In the genomic region with DNA sequence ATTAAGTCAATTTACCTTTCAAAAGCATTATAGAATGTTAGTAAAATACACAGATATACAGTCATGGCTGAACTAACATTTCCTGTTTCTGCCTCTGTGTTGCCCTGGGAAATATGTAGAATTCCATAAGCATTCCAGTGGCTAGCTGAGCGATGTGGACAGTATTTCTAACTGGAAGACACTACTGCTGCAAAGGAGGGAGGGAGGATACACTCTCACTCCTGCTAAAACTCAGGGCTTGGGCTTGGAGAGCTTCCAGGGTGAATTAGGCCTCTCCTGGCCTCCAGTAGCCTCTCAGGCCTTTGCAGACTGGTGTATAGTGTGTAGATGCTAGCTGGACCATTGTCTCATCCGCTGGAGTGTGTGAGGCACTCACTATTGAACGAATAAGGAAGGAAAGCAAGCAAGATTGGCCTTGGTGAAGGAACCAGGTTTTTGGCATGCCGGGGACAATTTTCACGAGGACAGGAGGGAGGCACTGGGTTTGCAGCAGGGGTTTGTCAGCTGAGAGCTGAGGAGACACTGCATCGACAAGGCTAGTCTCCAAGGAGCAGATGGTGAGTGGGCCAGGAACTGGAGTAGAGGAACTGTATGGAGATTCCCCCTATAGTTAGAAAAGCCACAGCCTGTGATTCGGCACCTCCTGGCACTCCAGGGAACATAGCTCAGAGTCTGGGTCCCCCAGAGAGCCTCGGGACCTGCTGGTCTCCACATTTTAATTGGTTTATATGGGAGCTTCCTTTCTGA, we compare ENCODE assay signal across 17 mouse cellular contexts. TPM values are rescaled to one million over a fixed set of nuclear protein-coding genes. Genes with fewer than 3 reads are reported as not detected.
DNase-seq lines count a peak whose midpoint lies in the region; ATAC-seq and TF ChIP-seq lines count a peak whose summit lies in the region.
"Had no signal": no experiment of that assay in that cellular context is flagged by ENCODE, and none has a peak within 500 bp of the region (broad histone marks: within the 10 kb centered on the region; RNA-seq: fewer than 3 reads in every experiment).

No protein-coding gene starts in this region.

- no peaks in the 10 kb centered on the region for H3K27me3 ChIP-seq in cerebellum, adult 2 months (ENCODE audit: control insufficient read depth, insufficient read depth, low read length)
- peaks cover 15% of the 10 kb centered on the region for H3K27me3 ChIP-seq in hindbrain, embryonic 16.5 days (replicated peaks; ENCODE audit: control insufficient read depth, insufficient read depth, low read length)
- H3K27me3 ChIP-seq in heart, adult 2 months (ENCODE audit: control insufficient read depth, insufficient read depth, low read length) = peaks cover 2% of the 10 kb centered on the region; the same call in 1 of the 2 replicates
- H3K27me3 ChIP-seq in forebrain, embryonic 10.5 days (ENCODE audit: poor library complexity, severe bottlenecking) = peaks cover 64% of the 10 kb centered on the region

- ATAC-seq in hindbrain, embryonic 16.5 days = no peak
- ATAC-seq: forebrain, postnatal 0 days; hindbrain, postnatal 0 days had no signal

- H3K27ac ChIP-seq in cerebellum, adult 2 months (ENCODE audit: insufficient read depth, low read length) = no peak overlapping the region
- peak overlapping the region; percentile 48 for H3K27ac ChIP-seq in layer of hippocampus, adult 2 months
- no peak overlapping the region for H3K27ac ChIP-seq in hindbrain, embryonic 16.5 days (ENCODE audit: low read depth, low read length)
- no peak overlapping the region for H3K27ac ChIP-seq in heart, adult 2 months
- no peak overlapping the region for H3K27ac ChIP-seq in forebrain, embryonic 10.5 days
- H3K27ac ChIP-seq: heart, embryonic 15.5 days; hindbrain, postnatal 0 days; liver, embryonic 14.5 days had no signal

- TF ChIP-seq CTCF in cerebellum, adult 2 months (IDR thresholded peaks at IDR 0.05; ENCODE audit: borderline replicate concordance, insufficient read depth, low read depth, low read length) = no peak
- TF ChIP-seq CTCF in layer of hippocampus, adult 2 months (conservative IDR thresholded peaks at IDR 0.05) = no peak
- no peak for TF ChIP-seq CTCF in heart, adult 2 months (IDR thresholded peaks at IDR 0.05)

- intact Hi-C loops in heart, adult 2 months (cut with DNase I) = loop anchor here (5.0 kb wide), 1 partner anchor 38 kb away; no protein-coding TSS in a partner anchor

- no peaks in the 10 kb centered on the region for H3K36me3 ChIP-seq in hindbrain, embryonic 16.5 days (ENCODE audit: control insufficient read depth, insufficient read depth, low read length)
- H3K36me3 ChIP-seq in heart, adult 2 months (ENCODE audit: control insufficient read depth, insufficient read depth, low read length) = no peaks in the 10 kb centered on the region
- H3K36me3 ChIP-seq in forebrain, embryonic 10.5 days (replicated peaks) = no peaks in the 10 kb centered on the region
- H3K36me3 ChIP-seq: heart, embryonic 15.5 days had no signal

- 25% methylated on average over 8 of the region's 8 CpGs for WGBS in cerebellum, adult 2 months
- 65% methylated on average over 8 of the region's 8 CpGs for WGBS in hindbrain, embryonic 16.5 days
- WGBS in heart, adult 2 months = 71% methylated on average over 8 of the region's 8 CpGs
- 81% methylated on average over 8 of the region's 8 CpGs for WGBS in forebrain, embryonic 10.5 days

- TF ChIP-seq EP300 in heart, adult 2 months (IDR thresholded peaks at IDR 0.05; ENCODE audit: insufficient read depth, low read depth, low read length) = no peak

- no peak for TF ChIP-seq POLR2A in cerebellum, adult 2 months (IDR thresholded peaks at IDR 0.05; ENCODE audit: borderline replicate concordance, insufficient read depth, low read length)
- no peak for TF ChIP-seq POLR2A in heart, adult 2 months (IDR thresholded peaks at IDR 0.05; ENCODE audit: insufficient read depth, low read depth, low read length)

- H3K9me3 ChIP-seq in hindbrain, embryonic 16.5 days (ENCODE audit: control insufficient read depth, low read length) = no peaks in the 10 kb centered on the region
- no peaks in the 10 kb centered on the region for H3K9me3 ChIP-seq in forebrain, embryonic 10.5 days
- H3K9me3 ChIP-seq: heart, embryonic 15.5 days; megakaryocyte, embryonic 14.5 days had no signal

- no peak overlapping the region for H3K4me2 ChIP-seq in hindbrain, embryonic 16.5 days (ENCODE audit: low read length)
- H3K4me2 ChIP-seq: heart, embryonic 15.5 days had no signal

- 0 out of 2 replicates have a peak, but pooled peaks cover 4% of the 10 kb centered on the region for H3K4me1 ChIP-seq in cerebellum, adult 2 months (ENCODE audit: control insufficient read depth, insufficient read depth, low read length)
- peaks cover 10% of the 10 kb centered on the region for H3K4me1 ChIP-seq in hindbrain, embryonic 16.5 days (ENCODE audit: control insufficient read depth, insufficient read depth, low read depth, low read length)
- H3K4me1 ChIP-seq in heart, adult 2 months (ENCODE audit: control insufficient read depth, insufficient read depth, low read length) = no peaks in the 10 kb centered on the region
- H3K4me1 ChIP-seq in forebrain, embryonic 10.5 days = peaks cover 21% of the 10 kb centered on the region

- peak; percentile 24 to 41 for DNase-seq in cerebellum, adult 2 months
- DNase-seq in cerebellum, adult 11 months = no peak
- peak; percentile 30 to 33 for DNase-seq in cerebellum, postnatal 14 days
- DNase-seq in layer of hippocampus, adult 2 months (ENCODE audit: low spot score in 2 of 2) = peak; percentile 55 to 78
- DNase-seq in right cerebral cortex, adult 2 months (ENCODE audit: low spot score in 2 of 2) = peak; percentile 81 to 84
- no peak for DNase-seq in heart, adult 2 months
- no peak for DNase-seq in forebrain, embryonic 10.5 days (ENCODE audit: extremely low spot score, low spot score)
- DNase-seq: adrenal gland, adult 2 months; B cell, adult 2 months; forebrain, postnatal 0 days had no signal

- no peak overlapping the region for H3K9ac ChIP-seq in hindbrain, embryonic 16.5 days (ENCODE audit: low read depth, low read length)
- no peak overlapping the region for H3K9ac ChIP-seq in heart, adult 2 months (ENCODE audit: low read depth, low read length)
- H3K9ac ChIP-seq: forebrain, postnatal 0 days; heart, embryonic 15.5 days; liver, embryonic 14.5 days had no signal

- H3K4me3 ChIP-seq in cerebellum, adult 2 months (replicated peaks; ENCODE audit: insufficient read depth, low read depth, low read length) = no peak overlapping the region
- no peak overlapping the region for H3K4me3 ChIP-seq in layer of hippocampus, adult 2 months
- H3K4me3 ChIP-seq in hindbrain, embryonic 16.5 days (ENCODE audit: low read length) = no peak overlapping the region
- no peak overlapping the region for H3K4me3 ChIP-seq in heart, adult 2 months
- no peak overlapping the region for H3K4me3 ChIP-seq in forebrain, embryonic 10.5 days
- H3K4me3 ChIP-seq: heart, embryonic 15.5 days; megakaryocyte, embryonic 14.5 days had no signal

- no peaks in the 10 kb centered on the region for H3K79me2 ChIP-seq in heart, adult 2 months (replicated peaks; ENCODE audit: control insufficient read depth, insufficient read depth, low read length)

RNA-seq across cellular contexts. Expression of a gene that starts 3.9 kb away (rescaled TPM):
- 2.3 TPM in 2 replicates for polyA plus RNA-seq in cerebellum, adult 2 months (2012; rRNA removed)
- 1 to 10 TPM; 4.4 to 5.7 TPM for total RNA-seq in layer of hippocampus, adult 2 months (2021)
- 2.4 and 3.1 TPM in 2 replicates for polyA plus RNA-seq in hindbrain, embryonic 16.5 days (2015; fragmentation: Nextera tagmentation; extraction: Ambion mirVana)
- total RNA-seq in heart, adult 2 months (2021) = not detected
- polyA plus RNA-seq in heart, adult 2 months (2012; rRNA removed) = 0.12 and 0.18 TPM in 2 replicates
- not detected in 2 replicates for polyA plus RNA-seq in forebrain, embryonic 10.5 days (2016; fragmentation: Nextera tagmentation; extraction: Ambion mirVana)
- total RNA-seq: adrenal gland, adult 2 months had no signal
- polyA plus RNA-seq: adrenal gland, adult 2 months had no signal

RNA-seq across cellular contexts. Expression of a gene that starts 7.7 kb away (rescaled TPM):
- not detected in 2 replicates for polyA plus RNA-seq in cerebellum, adult 2 months (2012; rRNA removed)
- not detected for total RNA-seq in layer of hippocampus, adult 2 months (2021)
- polyA plus RNA-seq in hindbrain, embryonic 16.5 days (2015; fragmentation: Nextera tagmentation; extraction: Ambion mirVana) = not detected in 2 replicates
- total RNA-seq in heart, adult 2 months (2021) = not detected
- polyA plus RNA-seq in heart, adult 2 months (2012; rRNA removed) = not detected in 2 replicates
- not detected in 2 replicates for polyA plus RNA-seq in forebrain, embryonic 10.5 days (2016; fragmentation: Nextera tagmentation; extraction: Ambion mirVana)
- total RNA-seq: adrenal gland, adult 2 months; forebrain, postnatal 0 days; hindbrain, postnatal 0 days had no signal
- polyA plus RNA-seq: adrenal gland, adult 2 months; forebrain, postnatal 0 days; heart, embryonic 15.5 days; hindbrain, postnatal 0 days; large intestine, adult 2 months; liver, embryonic 14.5 days; neural tube, embryonic 11.5 days had no signal

RNA-seq across cellular contexts. Expression of a gene that starts 15.6 kb away (rescaled TPM):
- 0.15 TPM in 1 of 2 replicates, not detected in the other for polyA plus RNA-seq in cerebellum, adult 2 months (2012; rRNA removed)
- not detected for total RNA-seq in layer of hippocampus, adult 2 months (2021)
- polyA plus RNA-seq in hindbrain, embryonic 16.5 days (2015; fragmentation: Nextera tagmentation; extraction: Ambion mirVana) = not detected in 2 replicates
- total RNA-seq in heart, adult 2 months (2021) = not detected
- not detected in 2 replicates for polyA plus RNA-seq in heart, adult 2 months (2012; rRNA removed)
- not detected in 2 replicates for polyA plus RNA-seq in forebrain, embryonic 10.5 days (2016; fragmentation: Nextera tagmentation; extraction: Ambion mirVana)
- total RNA-seq: forebrain, postnatal 0 days; hindbrain, postnatal 0 days had no signal
- polyA plus RNA-seq: forebrain, postnatal 0 days; heart, embryonic 15.5 days; hindbrain, postnatal 0 days; large intestine, adult 2 months; liver, embryonic 14.5 days; neural tube, embryonic 11.5 days had no signal

RNA-seq across cellular contexts. Expression of a gene that starts 25.1 kb away (rescaled TPM):
- polyA plus RNA-seq in cerebellum, adult 2 months (2012; rRNA removed) = not detected in 2 replicates
- not detected for total RNA-seq in layer of hippocampus, adult 2 months (2021)
- not detected in 2 replicates for polyA plus RNA-seq in hindbrain, embryonic 16.5 days (2015; fragmentation: Nextera tagmentation; extraction: Ambion mirVana)
- total RNA-seq in heart, adult 2 months (2021) = not detected
- polyA plus RNA-seq in heart, adult 2 months (2012; rRNA removed) = not detected in 2 replicates
- not detected in 2 replicates for polyA plus RNA-seq in forebrain, embryonic 10.5 days (2016; fragmentation: Nextera tagmentation; extraction: Ambion mirVana)
- total RNA-seq: adrenal gland, adult 2 months; forebrain, postnatal 0 days; hindbrain, postnatal 0 days had no signal
- polyA plus RNA-seq: adrenal gland, adult 2 months; forebrain, postnatal 0 days; heart, embryonic 15.5 days; hindbrain, postnatal 0 days; large intestine, adult 2 months; liver, embryonic 14.5 days; neural tube, embryonic 11.5 days had no signal

RNA-seq across cellular contexts. Expression of a gene that starts 46.6 kb away (rescaled TPM):
- not detected in 2 replicates for polyA plus RNA-seq in cerebellum, adult 2 months (2012; rRNA removed)
- total RNA-seq in layer of hippocampus, adult 2 months (2021) = not detected
- polyA plus RNA-seq in hindbrain, embryonic 16.5 days (2015; fragmentation: Nextera tagmentation; extraction: Ambion mirVana) = not detected in 2 replicates
- total RNA-seq in heart, adult 2 months (2021) = not detected
- not detected in 2 replicates for polyA plus RNA-seq in heart, adult 2 months (2012; rRNA removed)
- not detected in 2 replicates for polyA plus RNA-seq in forebrain, embryonic 10.5 days (2016; fragmentation: Nextera tagmentation; extraction: Ambion mirVana)
- total RNA-seq: adrenal gland, adult 2 months; forebrain, postnatal 0 days; hindbrain, postnatal 0 days had no signal
- polyA plus RNA-seq: adrenal gland, adult 2 months; forebrain, postnatal 0 days; heart, embryonic 15.5 days; hindbrain, postnatal 0 days; large intestine, adult 2 months; neural tube, embryonic 11.5 days had no signal

Comparison
In these comparisons a context has a peak if more than half of its experiments do, and no peak if none do; other contexts are left out.
1. DNase-seq: peak in cerebellum, adult 2 months (2 of 2), cerebellum, postnatal 14 days (2 of 2), layer of hippocampus, adult 2 months (2 of 2) and right cerebral cortex, adult 2 months (2 of 2); none in cerebellum, adult 11 months (single experiment), heart, adult 2 months (0 of 2) and forebrain, embryonic 10.5 days (single experiment).